Mouse (Mus musculus) left cerebral cortex, adult 8-10 months (tissue): Measurements from ENCODE around the gene Hcn3. TPM values are rescaled to one million over a fixed set of nuclear protein-coding genes. Genes with fewer than 3 reads are reported as not detected.

Experiments used
- DNase-seq, 2 experiments: peaks; one replicate each; pipeline ENCODE4 v3.0.0; 2022; ENCODE audit warnings: low spot score in 2 of 2
- total RNA-seq, 4 experiments: library from RNA; stranded (reverse); gene quantifications; 2 replicates each; pipeline ENCODE4 v1.2.4; 2022

Gene Hcn3
- 10 to 100 TPM; 12.3 to 18.2 (median 17.0) TPM for total RNA-seq

DNA sequence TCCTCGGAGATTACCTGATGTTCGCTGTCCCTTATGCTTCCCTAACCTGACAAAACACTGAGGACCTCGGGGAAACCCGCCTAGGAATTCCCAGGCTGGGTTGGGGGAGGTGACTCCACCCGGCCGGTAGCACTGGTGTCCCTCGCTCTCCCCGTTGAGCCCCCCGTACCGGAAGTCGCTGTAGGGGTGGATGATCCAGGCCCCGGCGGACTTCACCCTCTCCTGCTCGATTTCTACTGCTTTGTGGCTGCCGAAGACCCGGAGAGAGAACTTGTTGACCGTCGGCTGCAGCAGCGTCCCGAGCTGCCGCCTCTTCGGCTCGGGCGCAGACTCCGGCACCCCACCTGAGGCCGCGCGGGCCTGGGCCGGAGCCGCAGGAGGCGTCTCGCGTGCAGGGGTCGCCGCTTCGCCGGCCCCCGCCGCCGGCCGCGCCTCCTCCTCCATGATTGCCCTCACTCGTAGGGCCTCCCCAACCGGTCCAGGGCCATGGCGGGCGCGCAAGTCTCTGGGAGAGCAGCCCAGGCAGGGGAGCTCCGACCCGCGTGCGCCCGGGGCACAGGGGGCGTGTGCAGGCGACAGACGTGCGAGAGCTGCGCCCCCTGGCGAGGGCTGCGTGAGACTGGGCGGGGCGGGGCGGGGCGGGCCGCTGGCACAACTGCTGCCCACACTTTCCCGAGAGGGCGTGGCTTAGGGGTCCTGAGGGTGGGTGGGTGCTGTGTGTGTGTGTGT, at the start of gene Hcn3:
Gene Hcn3 (minus strand): TSS at position 581 of the 729 bp plus-strand sequence.
- DNase-seq, result no peak

GRCm38 (mm10) chr3:89209731-89210130, 49.7 kb upstream of the Hcn3 start:
- no peak for DNase-seq

DNA sequence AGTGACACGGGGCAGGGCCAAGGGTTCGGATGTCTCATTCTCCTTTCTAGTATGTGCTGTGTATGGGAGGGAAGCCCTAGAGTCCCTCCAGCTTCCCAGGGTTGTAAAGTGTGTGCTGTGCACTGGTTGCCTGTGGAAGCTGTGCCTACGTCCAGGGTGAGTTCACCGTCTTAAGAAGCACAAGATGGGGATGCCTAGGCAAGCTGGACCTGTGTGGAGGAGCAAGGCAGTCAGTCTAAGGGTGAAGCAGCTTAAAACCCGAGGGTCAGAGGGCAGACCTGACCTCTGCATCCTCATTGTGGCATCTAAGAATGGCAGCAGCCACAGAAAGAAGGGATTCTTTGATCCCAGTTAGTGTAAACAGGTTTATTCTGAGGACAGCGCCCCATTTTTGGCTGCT, 48.7 kb upstream of the Hcn3 start:
- DNase-seq, result no peak

DNA sequence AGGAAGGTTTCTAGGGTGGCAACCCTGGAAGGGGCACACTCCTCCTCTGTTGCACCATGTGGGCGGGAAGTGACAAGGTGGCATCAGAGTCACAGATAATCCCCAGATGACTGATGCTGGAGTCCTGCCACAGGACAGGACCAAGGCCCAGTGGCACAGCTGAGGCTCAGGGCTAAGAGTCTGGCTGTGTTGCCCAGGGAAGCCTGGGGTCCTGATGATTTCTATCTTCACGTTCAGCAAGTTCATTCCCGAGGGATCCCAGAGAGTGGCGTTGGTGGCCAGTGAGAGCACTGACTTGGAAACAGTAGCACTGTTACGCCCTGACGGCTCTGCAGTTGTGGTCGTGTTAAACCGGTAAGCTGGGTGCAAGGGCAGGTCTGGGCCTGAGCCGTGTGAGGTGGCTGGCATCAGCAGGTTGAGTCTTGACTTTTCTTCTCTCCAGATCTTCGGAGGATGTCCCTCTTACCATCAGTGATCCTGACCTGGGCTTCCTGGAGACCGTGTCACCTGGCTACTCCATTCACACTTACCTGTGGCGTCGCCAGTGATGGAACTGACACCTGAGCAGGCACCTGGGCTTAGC, 48.2 kb upstream of the Hcn3 start:
- no peak for DNase-seq

DNA sequence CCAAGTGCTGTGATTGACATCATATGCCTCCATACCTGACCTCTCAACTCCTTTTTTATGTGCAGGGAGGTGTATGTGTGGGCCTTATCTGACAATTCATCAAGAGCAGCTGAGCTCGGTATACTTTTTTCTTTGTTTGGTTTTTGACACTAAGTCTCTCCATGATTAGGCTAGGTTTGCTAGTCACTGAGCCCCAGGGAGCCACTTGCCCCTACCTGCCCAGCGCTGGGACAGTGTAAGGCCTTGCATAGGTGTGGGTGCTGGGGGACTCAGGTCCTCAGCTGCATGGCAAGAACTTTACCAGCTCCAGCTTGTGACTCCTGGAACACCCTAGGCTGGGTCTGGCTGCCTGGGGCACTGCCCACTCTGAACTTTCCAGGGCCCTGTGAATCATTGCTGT, 46.7 kb upstream of the Hcn3 start:
- no peak for DNase-seq

- DNase-seq, result no peak
Measured at GRCm38 (mm10) chr3:89206079-89206478, 46.1 kb upstream of the Hcn3 start.

- no peak for DNase-seq
Measured at GRCm38 (mm10) chr3:89203142-89203514, 43.1 kb upstream of the Hcn3 start.

DNA sequence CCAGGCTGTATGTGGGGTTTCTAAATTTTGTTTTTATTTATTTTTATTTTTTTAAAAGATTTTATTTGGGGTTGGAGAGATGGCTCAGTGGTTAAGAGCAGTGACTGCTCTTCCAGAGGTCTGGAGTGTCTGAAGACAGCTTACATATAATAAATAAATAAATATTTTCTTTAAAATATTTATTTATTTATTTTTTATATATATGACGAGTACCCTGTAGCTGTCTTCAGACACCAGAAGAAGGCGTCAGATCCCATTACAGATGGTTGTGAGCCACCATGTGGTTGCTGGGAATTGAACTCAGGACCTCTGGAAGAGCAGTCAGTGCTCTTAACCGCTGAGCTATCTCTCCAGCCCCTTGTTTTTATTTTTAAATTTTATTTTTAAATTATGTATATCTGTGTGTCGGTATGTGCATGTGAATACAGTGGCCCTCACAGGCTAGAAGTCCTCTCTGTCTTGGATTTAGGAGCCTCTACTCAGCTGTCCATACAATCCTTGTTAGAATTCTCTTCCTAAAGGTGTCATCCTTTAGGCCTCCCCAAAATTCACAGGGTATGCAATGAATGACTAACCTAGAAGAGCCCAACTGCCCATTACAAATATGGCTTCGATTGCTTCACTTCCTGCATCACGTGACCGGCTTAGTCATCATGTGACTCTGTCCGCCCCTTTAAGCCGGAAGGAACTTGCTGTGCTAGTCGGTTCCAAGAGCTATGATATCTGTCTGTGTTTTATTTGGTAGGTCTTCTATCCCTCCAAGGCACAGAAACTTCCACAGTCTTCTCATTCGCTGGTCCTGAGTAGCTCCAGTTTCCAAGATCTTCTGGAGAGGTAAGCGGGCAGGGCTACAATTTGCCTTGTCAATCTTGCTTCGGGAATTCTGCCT, 42.5 kb upstream of the Hcn3 start, which contains the start of gene Gba:
Gene Gba (plus strand): TSS at position 676 of the 889 bp plus-strand sequence.
- peak; percentile 76 to 85 for DNase-seq

- DNase-seq, result no peak
Measured at GRCm38 (mm10) chr3:89199839-89200238, 39.8 kb upstream of the Hcn3 start.

DNA sequence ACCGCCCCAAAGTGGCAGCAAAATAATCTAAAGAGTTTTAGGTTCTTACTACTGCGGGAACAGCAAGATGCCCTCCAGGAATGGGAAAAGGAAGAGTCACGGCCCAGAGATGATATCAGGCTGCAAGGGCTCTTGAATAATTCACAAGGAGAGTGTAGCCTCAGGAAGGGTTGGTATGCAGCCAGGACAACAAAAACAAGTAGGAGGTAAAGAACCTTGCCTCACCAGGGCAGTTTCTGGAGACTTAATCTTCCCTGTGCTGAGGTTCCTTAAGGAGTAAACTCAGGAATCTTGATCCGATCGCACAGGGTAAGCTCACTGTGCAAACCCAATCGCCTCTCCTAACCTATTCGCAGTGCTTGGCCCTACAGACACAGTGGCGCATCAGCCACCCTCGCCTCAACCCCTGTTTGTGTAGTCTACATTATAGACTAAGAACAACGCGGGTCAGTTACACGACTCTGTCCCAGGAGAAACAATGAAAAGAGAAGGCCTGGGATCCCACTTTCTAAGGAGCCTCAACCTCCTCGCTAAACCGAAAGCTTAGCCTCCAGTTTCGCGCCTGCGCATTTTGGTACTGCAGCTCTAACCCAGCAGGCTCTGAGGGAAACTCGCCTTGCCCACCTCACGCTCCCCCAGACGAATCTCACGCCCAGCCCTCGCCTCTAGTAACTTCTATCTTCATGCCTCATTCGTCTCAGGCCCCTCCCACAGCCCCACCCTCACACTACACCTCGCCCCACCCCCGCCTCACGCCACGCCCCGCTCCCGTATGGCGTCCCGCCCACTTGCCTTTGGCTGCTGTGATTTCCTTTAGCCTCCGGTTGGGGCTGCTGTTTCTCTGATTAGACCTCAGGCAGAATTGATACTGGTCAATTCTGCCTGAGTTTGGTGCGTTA, 36.2 kb upstream of the Hcn3 start:
- peak in 1 of 2 experiments; percentile 86 for DNase-seq

DNA sequence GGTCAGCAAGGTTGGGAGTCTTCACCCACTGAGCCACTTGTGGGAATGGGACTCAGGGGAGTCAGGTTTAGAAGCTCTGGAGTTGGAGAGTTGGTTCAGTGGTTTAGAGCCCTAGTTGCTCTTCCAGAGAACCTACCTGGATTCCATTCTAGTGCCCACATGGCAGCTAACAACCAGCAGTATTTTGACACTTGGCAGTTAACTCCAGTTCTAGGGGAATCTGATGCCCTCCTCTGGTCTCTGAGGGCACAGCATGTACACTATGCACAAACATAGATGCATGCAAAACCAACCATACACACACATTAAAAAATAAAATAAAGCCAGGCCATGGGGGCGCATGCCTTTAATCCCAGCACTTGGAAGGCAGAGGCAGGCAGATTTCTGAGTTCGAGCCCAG, 33.9 kb upstream of the Hcn3 start:
- no peak for DNase-seq

DNA sequence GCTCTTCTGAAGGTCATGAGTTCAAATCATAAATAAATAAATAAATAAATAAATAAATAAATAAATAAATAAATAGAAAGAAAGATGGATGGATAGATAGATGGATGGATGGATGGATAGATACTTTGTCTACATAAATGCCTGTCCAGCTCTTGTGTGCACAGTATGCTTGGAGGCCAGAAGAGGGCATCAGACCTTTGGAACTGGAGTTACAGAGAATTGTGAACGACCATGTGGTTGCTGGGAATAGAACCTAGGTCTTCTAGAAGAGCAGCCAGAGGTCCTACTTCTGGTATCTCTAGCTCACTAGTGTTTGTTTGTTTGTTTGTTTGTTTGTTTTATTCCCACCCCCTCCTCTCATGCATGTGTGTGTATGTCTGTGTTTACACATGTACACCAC, 33.4 kb upstream of the Hcn3 start:
- DNase-seq, result no peak

DNA sequence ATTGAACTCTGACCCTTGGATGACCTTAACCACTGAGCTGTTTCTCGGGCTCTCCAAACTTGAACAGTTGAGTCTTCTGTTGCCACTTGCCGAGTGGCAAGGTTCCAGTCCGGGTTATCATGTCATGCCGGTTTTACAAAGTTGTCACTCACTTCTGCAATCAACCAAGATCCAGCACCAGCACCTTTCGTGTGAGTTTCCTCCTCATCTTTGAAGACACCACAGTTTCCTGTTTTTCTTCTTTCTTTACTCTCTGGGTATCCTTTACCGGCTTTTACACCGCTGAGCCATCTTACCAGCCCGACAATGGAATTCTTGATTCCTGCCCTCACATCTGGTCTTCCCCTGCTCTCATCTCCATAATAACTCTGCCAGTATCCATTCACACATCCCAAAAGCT, 30.4 kb upstream of the Hcn3 start:
- DNase-seq, result no peak

DNA sequence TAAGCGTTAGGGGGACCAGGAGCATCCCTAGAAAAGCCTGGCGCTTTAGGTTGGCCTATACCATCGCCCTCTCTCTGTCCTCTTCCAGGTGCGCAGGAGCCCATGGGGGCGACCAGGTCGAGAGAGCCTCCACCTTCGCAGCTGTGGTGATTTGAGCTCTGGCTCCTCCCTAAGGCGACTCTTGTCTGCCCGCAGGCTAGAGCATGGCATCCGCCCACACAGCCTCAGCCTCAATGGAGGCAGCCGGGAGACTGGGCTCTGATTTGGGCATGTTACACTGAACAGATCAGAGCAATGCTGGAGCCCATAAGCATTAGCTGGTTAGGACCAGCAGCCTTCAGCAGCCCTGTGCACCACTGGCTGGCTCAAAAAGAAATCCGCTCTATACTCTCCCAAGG, 28.5 kb upstream of the Hcn3 start:
- no peak for DNase-seq

DNA sequence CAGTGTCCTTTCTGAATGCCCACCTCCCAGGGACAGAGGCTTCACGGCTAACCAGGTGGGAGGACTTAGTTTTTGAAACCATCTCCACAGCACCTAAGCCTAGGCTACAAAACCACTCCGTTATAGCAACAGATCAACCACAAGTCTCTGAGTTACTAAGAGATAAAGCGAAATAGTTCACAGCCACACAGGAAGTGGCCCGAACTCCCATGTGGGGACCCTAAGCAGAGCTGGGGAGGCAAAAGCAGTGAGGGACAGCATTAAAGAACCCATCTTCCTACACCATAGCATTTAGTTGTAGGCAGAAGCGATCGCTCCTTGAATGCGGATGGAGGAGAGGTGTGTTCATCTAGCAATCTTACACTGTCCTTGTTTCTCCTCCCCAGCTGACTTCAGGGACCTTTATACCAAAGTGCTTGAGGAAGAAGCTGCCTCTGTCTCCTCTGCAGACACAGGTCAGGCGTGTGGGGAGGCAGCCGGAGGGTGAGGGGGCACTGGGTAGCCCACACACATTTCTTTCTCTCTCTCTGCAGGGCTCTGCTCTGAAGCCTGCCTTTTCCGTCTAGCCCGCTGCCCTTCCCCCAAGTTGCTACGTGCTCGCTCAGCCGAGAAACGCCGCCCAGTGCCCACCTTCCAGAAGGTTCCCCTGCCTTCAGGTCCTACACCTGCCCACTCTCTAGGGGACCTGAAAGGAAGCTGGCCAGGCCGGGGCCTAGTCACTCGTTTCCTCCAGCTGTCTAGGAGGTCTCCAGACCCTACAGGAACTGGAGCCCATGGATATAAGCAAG, 27.9 kb upstream of the Hcn3 start:
- no peak for DNase-seq

DNA sequence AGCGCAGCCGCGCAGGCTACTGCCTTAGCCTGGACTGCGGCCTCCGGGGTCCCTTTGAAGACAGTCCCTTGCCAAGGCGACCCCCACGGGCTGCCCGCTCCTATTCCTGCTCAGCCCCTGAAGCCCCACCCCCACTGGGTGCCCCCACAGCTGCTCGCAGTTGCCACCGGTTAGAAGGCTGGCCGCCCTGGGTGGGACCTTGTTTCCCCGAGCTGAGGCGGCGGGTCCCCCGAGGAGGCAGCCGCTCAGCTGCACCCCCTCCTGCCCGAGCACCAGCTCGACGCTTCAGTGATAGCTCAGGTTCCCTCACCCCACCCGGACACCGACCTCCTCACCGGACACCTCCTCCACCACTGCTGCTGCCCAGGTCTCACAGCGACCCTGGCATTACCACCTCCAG, 27.2 kb upstream of the Hcn3 start:
- DNase-seq, result no peak

DNA sequence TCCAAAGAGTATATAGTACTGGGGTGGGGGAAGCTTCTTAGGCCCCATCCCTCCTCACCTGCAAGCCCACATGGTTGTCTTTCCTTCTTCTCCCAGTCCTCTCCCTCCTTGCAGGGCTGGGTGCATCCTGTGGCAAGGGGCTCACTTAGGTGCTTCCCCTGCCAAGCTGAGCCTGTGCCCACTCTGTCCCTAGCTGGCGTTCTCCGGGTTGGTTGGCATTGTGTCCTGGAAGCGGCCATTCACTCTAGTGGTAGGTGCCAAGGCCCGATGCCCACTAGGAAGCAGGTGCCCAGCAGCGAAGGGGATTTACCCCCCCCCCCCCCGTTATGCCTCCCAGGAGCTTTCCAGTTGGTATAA, 23.9 kb upstream of the Hcn3 start:
- no peak for DNase-seq

GRCm38 (mm10) chr3:89183058-89183958, 23.3 kb upstream of the Hcn3 start, which contains the start of gene Fam189b:
Fam189b (plus strand) TSS chr3:89183143.
- DNase-seq, result peak; percentile 87 to 91

GRCm38 (mm10) chr3:89182531-89183057, 22.6 kb upstream of the Hcn3 start:
- DNase-seq, result no peak
